Mouse (Mus musculus) ovary, adult 18-20 months (tissue): ENCODE measurements around the gene Slc40a1.

Experiments used
- DNase-seq: peaks from one replicate; pipeline ENCODE4 v3.0.0; 2022; ENCODE audit warnings: low spot score, mixed read lengths

The Slc40a1 gene

DNA sequence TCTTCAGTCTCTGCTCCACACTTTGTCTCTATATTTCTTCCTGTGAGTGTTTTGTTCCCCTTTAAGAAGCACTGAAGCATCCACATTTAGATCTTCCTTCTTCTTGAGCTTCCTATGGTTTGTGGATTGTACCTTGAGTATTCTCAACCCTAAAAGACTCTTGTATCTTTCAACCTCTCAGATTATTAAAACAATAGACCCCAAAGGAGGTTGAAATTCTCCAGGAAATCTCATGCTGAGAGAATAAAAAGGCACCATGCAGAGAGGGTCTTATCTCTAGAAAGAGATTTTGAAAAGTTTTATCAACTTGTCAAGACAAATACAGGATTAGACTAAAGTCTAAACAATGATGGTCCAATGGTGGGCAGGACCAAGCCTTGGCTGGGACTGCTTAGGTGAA is 42.9 kb downstream of the Slc40a1 start:
- no peak for DNase-seq

DNA sequence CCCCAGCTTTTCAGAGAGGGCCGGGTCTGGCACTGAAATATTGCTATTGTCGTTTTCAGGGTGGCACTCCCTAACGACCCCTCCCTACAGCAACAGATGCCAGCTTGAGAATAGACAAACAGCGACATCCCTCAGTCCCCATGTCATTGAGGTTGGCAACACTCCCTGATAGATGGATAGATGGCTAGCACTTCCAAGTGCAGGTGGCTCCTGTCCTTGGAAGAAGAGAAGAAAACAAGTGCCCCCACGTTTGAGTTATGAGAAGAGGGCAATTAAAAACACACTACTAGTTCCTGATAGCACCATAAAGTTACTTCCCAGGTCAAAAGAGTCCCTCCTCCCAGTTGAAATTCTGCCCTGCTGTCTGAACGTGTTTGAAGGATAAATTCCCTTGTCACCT is 44.2 kb downstream of the Slc40a1 start:
- no peak for DNase-seq

DNA sequence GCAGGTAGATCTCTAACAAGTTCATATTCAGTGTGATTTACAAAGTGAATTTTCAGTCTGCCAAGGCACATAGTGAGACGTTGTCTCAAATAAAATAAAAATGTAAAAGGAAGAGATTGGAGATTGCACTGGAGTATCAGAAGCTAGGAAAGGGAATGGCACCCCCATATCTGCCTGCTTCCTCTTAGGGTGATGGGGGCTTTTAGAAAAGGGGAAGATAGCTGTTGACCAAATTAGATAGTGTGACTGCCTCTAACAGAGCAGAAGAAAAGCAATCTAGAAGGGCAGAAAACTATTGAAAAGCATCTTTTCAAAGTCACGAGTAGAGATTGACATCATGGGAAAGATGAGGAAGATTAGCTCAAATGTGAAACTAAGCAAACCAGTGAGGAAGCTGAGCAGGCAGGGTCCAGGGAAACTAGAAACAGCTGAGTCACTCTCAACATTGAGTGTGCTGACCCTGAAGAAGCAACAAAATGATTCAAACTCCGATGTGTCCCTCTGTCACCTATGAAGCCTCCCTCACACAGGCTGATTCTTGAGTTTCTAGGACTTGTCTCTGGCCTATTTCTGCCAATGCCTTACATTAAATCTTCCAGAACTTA is 45.0 kb downstream of the Slc40a1 start:
- DNase-seq = no peak

DNA sequence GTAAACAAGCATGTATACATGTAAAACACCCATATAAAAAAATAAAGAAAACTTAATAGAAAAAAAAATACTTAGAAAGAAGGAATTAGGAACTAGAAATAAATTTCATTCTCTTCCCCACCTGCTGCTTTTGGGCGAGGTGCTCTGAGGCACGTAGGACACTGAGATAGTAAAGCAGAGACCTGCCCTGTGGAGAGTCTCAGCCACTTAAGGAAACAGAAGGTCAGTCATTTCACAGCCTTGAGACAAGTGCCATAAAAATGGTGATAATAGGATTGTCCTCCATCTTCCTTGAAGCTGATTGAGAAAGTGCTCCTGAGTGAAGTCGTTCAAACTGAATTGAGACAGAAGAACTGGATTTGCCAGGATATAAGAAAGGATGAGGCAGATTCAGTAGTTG is 48.9 kb downstream of the Slc40a1 start:
- no peak for DNase-seq

DNA sequence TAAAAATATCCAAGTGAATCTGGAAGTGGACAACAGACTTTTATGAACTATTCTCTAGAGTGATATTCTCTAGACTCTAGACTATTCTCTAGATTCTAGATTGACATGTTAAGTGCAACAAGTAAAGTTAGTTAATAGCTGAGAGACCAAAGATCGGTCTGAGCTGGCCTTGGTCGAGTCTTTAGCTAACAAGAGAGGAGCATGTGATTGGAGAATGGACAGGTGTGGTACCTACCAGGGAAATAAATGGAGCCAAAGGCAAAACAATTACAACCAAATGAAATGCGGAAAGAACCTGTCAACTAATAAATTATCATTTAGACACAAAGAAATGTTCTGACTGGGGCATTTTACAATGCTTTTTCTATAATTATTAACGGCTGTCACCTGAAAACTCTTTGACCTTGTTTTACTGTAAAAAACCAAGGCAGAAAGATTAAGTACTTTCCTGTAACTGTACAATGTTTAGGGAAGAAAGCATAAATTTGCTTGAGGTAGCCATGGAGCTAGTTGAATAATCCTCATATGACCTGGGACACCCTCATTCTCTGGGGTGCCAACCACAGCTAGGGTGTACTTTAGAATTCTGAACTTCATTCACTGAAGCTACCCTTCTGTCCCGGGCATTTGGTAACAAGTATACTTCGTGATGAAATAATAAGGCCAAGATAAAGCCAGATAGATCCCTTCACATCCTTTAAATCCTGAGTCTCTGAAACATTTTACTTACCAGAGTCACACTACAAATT is 49.7 kb downstream of the Slc40a1 start:
- DNase-seq = no peak

DNA sequence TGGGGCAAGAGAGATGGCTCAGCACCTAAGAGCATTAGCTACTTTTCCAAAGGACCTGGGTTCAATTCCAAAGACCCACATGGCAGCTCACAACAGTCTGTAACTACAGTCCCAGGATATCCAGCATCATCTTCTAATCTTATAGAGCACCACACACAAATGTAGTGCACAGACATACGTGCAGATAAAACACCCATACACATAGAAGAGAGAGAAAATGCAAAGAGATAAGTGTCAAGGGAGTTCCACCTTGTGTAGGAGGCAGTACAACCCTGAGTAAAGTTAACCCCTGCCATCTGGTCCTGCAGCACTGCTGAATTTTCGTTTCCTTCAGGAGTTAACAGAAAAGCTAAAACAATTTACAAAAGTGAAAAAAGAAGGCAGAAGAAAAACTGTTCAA is 50.7 kb downstream of the Slc40a1 start:
- no peak for DNase-seq

DNA sequence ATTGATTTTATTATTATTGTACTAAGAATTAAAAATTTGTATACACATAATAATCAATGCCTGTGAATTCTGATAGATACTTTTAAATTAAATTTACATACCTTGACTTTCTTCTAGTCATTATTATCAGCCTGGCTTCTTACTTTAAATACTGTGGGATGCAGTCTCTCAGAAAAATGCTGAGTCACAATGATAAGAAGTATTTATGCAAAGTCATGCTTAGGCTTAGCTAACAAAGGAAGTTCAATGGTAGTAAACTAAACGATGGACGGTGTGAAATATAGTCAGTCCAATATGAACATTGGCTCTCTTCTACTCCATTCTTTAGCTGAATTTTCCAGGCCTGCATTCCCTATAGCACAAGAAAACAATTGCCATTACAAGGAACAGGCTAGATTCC is 53.1 kb downstream of the Slc40a1 start:
- no peak for DNase-seq

DNA sequence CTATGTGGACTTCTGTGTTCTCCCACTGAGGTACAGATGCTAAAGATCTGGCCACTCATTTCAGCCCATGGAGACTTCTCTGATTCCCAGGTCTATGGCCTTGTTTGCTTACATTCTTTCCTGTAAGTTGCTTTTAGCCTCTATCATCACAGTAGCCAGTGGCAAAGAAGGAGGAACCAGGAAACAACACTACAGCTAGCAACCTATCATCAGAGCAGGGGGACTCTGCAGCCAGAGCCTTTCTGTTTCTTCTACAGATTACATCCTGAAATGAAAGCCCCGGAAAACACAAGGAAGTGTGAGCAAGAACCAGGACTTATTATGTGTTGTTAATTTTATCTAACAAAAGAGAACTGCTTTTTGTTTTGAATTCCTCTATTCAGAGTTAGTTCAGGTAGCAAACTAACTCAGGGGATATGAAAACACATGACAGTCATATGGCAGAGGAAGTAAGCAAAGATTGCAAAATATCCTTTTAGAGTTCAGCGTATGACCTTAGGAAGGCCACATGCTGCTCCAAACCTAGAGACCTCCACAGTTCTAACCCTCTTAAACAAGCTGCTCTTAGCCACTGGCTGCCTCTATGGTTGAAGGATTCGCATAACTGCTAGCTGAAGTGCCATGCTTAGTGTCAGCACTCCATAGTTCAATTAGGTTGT is 57.7 kb downstream of the Slc40a1 start:
- no peak for DNase-seq

DNA sequence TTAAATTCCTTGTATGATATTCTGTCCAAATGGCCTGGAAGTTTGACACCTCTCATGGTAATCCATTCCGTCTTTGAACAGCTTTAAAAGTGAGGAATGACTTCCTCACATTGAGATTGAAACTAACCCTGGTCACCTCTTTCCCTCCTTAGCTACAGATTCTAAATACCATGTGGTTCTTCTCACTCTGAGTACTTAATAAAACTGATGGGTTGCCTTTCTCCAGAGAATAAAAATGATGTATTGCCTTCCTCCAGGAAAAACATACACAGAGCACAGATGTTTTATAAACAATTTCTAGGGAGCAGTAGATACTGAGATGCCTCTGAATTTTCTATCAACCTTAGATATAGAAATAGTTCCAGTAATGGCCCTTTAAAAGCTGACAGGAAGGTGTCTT is 58.3 kb downstream of the Slc40a1 start:
- no peak for DNase-seq

DNA sequence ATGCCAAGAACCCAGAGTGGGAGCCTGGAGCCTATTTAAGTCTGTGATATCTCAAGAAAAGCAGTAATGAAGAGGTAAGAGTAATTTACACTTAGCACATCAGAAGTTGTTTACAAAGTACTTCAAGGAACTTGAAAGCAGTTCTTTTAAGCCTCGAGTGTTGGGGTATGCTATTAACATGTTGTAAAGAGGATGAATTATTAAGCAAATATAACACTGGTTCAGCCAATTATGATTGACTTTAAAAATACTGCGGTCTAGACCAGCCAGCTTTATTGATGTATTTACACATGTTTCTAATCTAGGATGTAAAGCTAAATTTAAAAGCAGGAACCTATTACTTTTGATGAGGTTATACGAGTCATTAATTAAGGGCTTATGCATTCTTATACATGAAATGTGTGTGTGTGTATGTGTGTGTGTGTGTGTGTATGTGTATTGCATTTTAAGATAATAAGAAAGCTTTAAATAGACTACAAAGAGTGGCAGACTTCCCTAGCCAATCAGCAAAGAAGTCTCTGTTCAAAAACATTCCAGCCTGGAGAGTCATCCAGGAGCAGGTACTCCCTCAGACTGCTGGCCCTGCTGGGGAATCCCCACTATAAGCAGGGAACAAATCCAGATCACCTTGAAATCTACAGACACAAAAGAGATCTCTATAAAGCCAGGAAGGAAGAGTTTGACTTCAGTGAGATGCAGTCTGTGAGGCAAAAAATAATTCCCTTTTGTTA is 59.9 kb downstream of the Slc40a1 start:
- no peak for DNase-seq

DNA sequence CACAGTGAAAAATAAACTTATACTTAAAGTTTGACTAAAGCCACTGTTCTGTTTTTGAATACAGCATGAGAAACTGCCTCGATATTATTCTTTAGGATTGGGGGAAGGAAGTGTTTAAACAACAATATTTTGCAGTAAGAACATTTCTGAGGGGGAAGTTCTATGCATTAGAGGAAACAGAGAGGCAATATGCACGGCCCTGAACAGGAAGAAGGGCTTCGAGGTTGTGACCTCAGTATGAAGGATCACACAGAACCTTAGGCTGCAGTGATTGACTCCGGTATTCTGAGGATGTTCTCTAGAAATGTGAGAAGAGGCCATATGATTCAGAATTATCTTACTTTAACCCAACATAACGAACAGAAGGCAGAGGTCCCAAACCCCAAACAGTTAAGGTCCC is 60.6 kb downstream of the Slc40a1 start:
- DNase-seq = no peak

DNA sequence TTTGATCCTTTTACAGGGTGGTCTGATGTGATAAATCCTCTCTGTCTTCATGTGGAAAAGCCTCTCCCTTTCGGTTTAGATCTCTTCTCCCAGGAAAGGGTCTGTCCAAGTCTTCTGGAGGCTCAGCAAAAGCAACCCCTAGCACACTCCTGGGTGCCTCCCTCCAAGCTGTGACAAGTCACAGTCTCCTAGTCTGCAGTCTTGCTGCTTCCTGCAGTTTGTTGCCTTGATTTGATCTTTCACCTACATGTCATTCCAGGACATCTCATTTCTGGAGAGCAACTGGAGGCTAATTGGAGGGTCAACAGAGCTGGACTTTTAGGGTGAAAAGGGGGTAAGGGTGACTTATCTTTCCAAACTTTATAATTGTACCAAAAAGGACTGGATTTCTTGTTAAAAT is 61.0 kb downstream of the Slc40a1 start:
- DNase-seq = no peak

DNA sequence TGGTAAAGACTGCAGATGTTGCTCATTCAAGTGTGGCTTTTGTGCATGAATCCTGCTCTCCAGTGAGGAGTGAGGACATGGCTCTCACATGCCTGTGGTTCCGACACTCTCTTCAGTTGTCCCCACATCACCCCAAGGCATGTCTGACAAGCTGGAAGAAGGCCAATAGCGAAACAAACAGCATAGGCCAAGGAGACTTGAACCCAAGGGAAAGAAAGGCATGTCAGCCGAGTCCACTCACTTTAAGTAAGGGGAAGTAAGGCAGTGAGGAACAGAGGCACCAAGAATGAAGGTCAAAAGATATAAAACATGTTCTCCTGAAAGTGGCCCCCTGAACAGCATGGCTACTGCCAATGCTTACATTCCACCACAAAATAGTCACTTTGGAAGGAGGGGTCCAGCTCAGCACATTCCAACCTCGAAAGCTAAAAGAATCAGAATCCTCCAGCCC is 61.7 kb downstream of the Slc40a1 start:
- no peak for DNase-seq

DNA sequence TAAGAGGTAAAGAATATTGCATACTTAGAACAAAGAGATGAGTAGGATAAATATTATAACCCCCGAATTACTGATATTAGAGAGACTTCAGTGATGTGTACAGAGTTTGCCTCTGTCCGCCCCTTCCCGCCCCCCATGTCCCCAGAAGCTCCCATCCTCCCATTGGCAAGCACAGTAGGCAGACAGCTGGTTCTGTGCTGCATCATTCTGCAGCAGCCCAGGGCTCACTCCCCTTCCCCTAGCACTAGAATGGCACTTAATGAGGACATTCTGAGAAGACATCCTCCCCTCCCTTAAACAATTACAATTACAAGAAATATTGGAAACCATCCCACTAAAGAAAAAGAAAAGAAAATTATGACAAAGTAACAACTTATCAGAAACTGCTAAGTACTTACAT is 62.7 kb downstream of the Slc40a1 start:
- no peak for DNase-seq

DNA sequence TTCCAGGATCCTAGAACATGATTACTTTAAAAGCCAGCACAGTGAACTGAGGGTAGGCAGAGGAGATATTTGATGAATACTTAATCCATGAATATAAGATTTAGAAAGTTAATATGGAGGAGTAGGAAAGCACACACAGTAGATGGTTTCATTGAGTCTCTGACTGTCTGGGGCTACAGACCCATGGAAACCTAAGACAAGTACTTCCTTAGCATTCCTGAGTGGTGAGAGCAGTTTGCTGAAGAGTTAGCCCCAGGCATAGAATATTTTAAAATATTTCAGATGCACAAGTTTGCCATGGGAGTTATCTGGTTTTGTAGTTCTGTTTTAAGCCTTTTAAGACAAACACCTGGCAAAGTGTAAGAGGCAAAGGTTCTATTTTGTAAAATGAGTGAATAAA is 65.2 kb downstream of the Slc40a1 start:
- no peak for DNase-seq

DNA sequence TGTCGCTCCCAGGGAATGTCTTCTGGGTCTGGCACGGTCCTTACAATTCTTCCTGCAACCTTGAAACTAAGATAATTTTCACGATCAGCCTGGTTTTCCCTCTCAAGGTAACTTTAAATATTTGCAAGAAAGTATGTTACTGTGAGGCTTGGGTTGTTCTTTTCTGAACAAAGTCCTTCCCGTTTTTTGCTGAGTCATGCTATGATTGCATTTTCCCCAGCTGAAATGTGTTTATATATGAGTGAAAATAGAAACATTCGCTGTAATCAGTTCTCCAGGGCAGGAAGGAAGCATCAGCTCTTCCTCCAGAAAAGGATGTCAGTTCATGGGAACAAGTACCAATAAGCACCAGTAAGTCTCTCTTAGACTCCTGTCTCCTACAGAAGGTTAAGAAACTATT is 66.0 kb downstream of the Slc40a1 start:
- no peak for DNase-seq
